Mouse (Mus musculus) kidney, embryonic 14.5 days (tissue): ENCODE data around the gene Zbtb49. TPM values are rescaled to one million over a fixed set of nuclear protein-coding genes. Genes with fewer than 3 reads are reported as not detected.

Experiments used
- ATAC-seq: fragments of 200-750 bp; cut with Nextera tagmentation; 2 replicates; pipeline ENCODE4 v1.8.0; 2017; ENCODE audit warnings: moderate number of reproducible peaks, mild to moderate bottlenecking, moderate TSS enrichment, moderate library complexity; ENCODE audit not compliant: low FRiP score, low TSS enrichment
- H3K27ac ChIP-seq: fragments of 300-500 bp; sonication (generic); 2 replicates; pipeline ENCODE4 v1.5.1; 2014; ENCODE audit warnings: low read depth, mild to moderate bottlenecking, low read length, moderate library complexity, mixed read lengths
- H3K27me3 ChIP-seq: fragments of 300-500 bp; sonication (generic); 2 replicates; pipeline ENCODE4 v1.6.1; 2014; ENCODE audit warnings: mild to moderate bottlenecking, low read length; ENCODE audit not compliant: control insufficient read depth, insufficient read depth
- H3K36me3 ChIP-seq: fragments of 300-500 bp; sonication (generic); 2 replicates; pipeline ENCODE4 v1.6.1; 2014; ENCODE audit warnings: low read length, mixed read lengths; ENCODE audit not compliant: control insufficient read depth, insufficient read depth
- H3K4me1 ChIP-seq: fragments of 300-500 bp; sonication (generic); 2 replicates; pipeline ENCODE4 v1.6.1; 2014; ENCODE audit warnings: low read length, mixed read lengths; ENCODE audit not compliant: control insufficient read depth, insufficient read depth
- H3K4me2 ChIP-seq: fragments of 300-500 bp; sonication (generic); replicated peaks from 2 replicates; pipeline ENCODE4 v1.6.1; 2014; ENCODE audit warnings: low read depth, mild to moderate bottlenecking, low read length
- H3K4me3 ChIP-seq: fragments of 300-500 bp; sonication (generic); 2 replicates; pipeline ENCODE4 v1.5.1; 2014; ENCODE audit warnings: mild to moderate bottlenecking, low read length
- H3K9ac ChIP-seq: fragments of 300-500 bp; sonication (generic); 2 replicates; pipeline ENCODE4 v1.6.1; 2014; ENCODE audit warnings: low read depth, mild to moderate bottlenecking, low read length, moderate library complexity
- H3K9me3 ChIP-seq: fragments of 300-500 bp; sonication (generic); 2 replicates; pipeline ENCODE4 v1.6.1; 2016; ENCODE audit warnings: low read length; ENCODE audit not compliant: control insufficient read depth
- WGBS: fragments of 180-500 bp; shearing (Covaris S2); extraction: QIAGEN DNeasy Blood & Tissue Kit; methylation state at CpG from one replicate; pipeline ENCODE4 v1.1.7; 2014; 5-methylcytosine and 5-hydroxymethylcytosine counted together
- polyA plus RNA-seq: library from polyadenylated mRNA; unstranded; fragments of >200 nt; fragmentation: Nextera tagmentation; extraction: Ambion mirVana; gene quantifications from 2 replicates; pipeline ENCODE4 v1.2.1, GENCODE M21; 2014

Zbtb49 gene
- polyA plus RNA-seq, 1 experiment from 2014 or later = 14.2 TPM

DNA sequence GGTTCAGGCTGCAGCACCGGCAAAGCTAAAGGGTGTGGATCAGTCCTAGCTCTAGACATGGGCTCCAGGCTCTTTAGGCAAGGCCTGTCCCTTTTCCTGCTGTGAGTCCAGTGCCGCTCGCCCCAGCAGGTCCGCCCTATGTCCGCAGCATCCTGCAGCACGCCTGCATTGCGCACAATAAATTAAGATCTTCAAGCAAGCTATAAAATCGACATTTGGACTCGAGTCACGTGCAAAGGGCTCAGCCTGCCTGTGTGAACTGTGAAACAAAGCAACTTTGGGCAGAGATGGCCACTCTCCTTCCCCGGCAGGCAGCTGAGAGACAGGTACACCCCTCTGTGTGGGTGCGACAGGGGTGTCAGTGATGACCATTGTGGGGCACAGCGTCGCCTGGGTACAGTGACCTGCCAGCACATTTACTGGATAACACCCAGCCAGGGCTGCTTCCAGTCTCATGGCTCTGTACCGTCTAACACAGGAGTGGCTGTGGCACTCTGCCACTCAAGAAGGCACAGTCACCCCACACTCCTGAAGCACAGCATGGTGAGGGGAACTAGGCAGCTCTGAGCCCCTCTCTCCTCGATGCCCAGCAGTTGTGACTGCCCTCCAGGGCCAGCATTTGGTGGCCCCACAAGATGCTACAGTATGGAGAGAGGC lies 45.9 kb downstream of the Zbtb49 start:
- Histone ChIP-seq H3K9ac (no peak overlapping the region), H3K4me2 (no peak overlapping the region), H3K27ac (no peak overlapping the region), H3K4me3 (no peak overlapping the region), H3K9me3 (0 out of 2 replicates have a peak, but pooled peaks cover 4% of the 10 kb centered on the region), H3K27me3 (no peaks in the 10 kb centered on the region), H3K36me3 (no peaks in the 10 kb centered on the region), H3K4me1 (no peaks in the 10 kb centered on the region)
- ATAC-seq = no peak
- 73% methylated on average over 16 of the region's 16 CpGs for whole genome bisulfite sequencing

DNA sequence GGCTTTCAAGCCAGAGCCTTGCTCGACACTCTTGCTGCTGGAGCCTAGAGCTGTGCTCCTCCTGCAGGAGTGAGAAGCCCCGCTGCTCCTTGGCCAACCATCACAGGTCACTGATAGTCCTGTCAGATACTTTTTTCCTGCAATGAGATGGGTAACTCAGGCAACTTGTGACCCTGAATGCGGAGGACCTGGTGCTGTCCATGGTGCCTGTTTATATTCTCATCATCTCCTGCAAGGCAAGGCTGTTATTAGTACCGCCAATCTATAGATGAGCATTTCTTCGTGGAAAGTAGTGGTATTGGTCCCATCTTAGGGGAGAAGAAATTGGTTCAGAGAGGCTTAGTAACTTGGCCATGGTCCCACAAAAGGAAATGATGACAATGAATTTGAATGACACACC lies 46.5 kb downstream of the Zbtb49 start:
- WGBS = 44% methylated on average over 5 of the region's 5 CpGs
- H3K27me3 ChIP-seq = no peaks in the 10 kb centered on the region
- H3K4me2 ChIP-seq = no peak overlapping the region
- no peak overlapping the region for H3K27ac ChIP-seq
- H3K4me1 ChIP-seq = no peaks in the 10 kb centered on the region
- no peak for ATAC-seq
- no peak overlapping the region for H3K9ac ChIP-seq
- H3K36me3 ChIP-seq = no peaks in the 10 kb centered on the region
- 0 out of 2 replicates have a peak, but pooled peaks cover 4% of the 10 kb centered on the region for H3K9me3 ChIP-seq
- no peak overlapping the region for H3K4me3 ChIP-seq

DNA sequence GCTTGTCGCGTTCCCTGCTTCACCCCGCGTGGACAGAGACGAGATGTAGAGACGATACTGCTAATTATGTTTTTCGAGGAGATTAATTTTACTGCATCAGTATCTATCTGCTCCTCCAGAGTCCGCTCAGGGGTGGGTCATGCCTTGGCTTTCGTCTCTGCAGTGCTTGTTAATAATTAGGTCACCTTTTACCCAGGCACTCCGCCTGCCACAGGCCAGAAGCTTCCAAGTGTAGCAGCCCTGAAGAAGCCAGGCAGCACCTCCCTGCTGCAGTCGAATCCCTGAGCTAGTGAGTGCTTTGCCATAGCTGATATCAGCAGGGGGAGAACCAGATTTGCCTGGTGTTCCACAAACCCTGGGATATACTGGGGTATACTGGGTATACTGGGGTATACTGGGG lies 51.8 kb downstream of the Zbtb49 start:
- Histone ChIP-seq H3K9ac (no peak overlapping the region), H3K36me3 (no peaks in the 10 kb centered on the region), H3K4me2 (no peak overlapping the region), H3K27ac (no peak overlapping the region), H3K9me3 (0 out of 2 replicates have a peak, but pooled peaks cover 4% of the 10 kb centered on the region), H3K4me1 (no peaks in the 10 kb centered on the region), H3K4me3 (no peak overlapping the region), H3K27me3 (no peaks in the 10 kb centered on the region)
- WGBS = 73% methylated on average over 11 of the region's 11 CpGs
- ATAC-seq = no peak

DNA sequence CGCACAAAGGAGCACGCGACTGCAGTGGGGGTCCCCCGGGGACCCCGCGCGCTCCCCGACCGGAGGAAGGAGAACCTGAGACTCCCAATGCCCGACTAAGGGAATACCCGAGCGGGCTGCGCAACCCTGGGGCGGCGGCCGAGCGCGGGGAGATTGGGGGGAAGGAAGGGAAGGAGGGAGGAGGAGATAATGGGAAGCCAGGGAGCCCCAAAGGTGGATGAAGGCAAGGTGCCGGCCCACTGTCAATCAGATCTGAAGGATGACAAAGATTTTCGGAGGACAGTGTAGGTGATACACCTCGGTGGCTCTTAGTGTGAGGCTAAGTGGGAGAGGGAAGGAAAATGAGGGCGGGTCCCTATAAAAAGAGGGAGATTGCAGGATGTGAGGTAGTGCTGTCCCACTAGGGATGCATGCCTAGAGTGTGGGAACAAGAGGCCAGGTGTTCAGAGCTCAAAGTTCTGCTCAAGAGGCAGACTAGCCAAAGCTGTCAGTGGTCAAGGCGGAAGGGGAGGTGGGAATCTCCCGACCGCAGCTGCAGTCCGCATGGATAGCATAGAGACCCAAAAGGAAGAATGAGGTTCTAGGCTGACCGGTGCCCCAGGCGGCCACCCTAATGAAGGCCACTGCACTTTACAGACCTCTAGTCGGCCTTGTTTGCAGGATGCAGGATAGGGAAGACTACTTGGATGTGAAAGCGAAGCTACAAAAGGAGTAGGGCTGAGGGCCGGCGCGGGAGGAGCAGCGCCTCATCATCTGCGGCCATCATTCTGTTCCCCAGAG lies 60.4 kb downstream of the Zbtb49 start, which contains the start of gene Nsg1:
TSS of gene Nsg1 (minus strand) at position 274 of the 780 bp plus-strand sequence.
- Histone ChIP-seq H3K36me3 (peaks cover 16% of the 10 kb centered on the region; the same call in 1 of the 2 replicates), H3K27ac (peak within 1 kb of the TSS; percentile 24; the same call in 1 of the 2 replicates), H3K27me3 (peaks cover 10% of the 10 kb centered on the region), H3K4me3 (peak within 1 kb of the TSS; percentile 81), H3K9ac (peak within 1 kb of the TSS; percentile 85), H3K9me3 (no peaks in the 10 kb centered on the region), H3K4me2 (peak within 1 kb of the TSS; percentile 94), H3K4me1 (peaks cover 8% of the 10 kb centered on the region; the same call in 1 of the 2 replicates)
- ATAC-seq = peak; percentile 40
- WGBS = 8% methylated on average over 35 of the region's 35 CpGs

DNA sequence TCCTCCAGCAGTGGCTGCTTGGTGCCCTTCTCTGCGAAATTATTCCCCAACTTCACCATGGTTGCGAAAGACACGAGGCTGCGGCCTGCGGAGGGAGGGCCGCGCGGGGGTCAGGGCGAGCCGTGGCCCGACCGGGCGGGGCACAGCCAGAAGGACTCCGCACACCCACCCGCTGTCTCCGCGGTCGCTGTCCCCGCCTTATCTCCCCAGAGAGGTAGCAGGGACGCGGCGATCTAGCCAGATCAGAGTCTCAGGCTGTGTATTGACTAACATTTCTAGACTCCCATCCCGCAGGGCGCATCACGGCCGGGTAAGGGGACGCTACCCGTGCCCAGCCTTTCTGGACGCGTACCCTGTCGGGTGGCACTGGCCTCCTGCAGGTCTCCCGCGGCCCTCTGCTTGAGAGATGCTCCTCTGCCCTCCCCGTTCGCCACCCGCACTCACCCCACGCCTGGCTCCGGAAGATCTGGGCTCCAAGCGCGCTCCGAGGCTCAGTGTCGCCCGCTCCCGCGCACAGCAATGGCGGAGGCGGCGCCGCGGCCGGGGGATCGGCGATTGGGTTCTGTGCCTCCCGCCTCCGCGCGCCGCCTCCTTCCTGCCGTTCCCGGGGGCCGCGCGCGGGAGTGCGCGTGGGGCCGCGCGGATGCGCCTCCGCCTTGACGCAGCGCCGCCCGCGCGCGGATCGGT lies 61.2 kb downstream of the Zbtb49 start:
- H3K27me3 ChIP-seq = peaks cover 10% of the 10 kb centered on the region
- H3K9me3 ChIP-seq = 0 out of 2 replicates have a peak, but pooled peaks cover 5% of the 10 kb centered on the region
- peaks cover 24% of the 10 kb centered on the region for H3K36me3 ChIP-seq
- peak overlapping the region; percentile 85 for H3K9ac ChIP-seq
- under 1% methylated on average over 74 of the region's 79 CpGs for WGBS
- H3K4me1 ChIP-seq = peaks cover 8% of the 10 kb centered on the region; the same call in 1 of the 2 replicates
- H3K4me2 ChIP-seq = peak overlapping the region; percentile 94
- peak overlapping the region; percentile 81 for H3K4me3 ChIP-seq
- H3K27ac ChIP-seq = peak overlapping the region; percentile 24; the same call in 1 of the 2 replicates
- peak; percentile 73 for ATAC-seq

DNA sequence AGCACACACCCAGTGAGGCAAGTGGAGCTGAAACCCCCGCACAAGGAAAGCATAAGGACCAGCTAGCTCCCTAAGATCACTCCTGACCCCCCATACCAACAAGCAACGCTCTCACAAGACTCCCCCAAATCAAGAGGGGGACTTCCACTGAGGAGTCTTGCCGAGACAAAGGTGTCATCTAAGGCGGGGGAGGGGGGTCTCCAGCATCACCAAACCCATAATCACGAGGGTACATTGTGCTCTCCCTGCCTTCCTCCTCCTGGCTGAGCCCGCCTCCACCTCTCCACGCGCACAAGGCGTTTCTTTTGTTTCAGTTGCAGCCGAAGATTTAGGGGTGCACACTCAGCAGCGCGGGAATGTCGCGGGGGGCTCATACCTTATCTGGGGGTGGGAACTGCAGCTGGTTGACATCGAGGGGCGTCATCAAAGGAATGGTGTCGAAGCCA lies 61.7 kb downstream of the Zbtb49 start:
- H3K9ac ChIP-seq = peak overlapping the region; percentile 85
- peak; percentile 8; the same call in 1 of the 2 replicates for ATAC-seq
- H3K36me3 ChIP-seq = peaks cover 29% of the 10 kb centered on the region
- peaks cover 8% of the 10 kb centered on the region; the same call in 1 of the 2 replicates for H3K4me1 ChIP-seq
- WGBS = 4% methylated on average over 17 of the region's 17 CpGs
- H3K4me3 ChIP-seq = peak overlapping the region; percentile 81
- H3K27ac ChIP-seq = no peak overlapping the region
- 0 out of 2 replicates have a peak, but pooled peaks cover 5% of the 10 kb centered on the region for H3K9me3 ChIP-seq
- H3K4me2 ChIP-seq = peak overlapping the region; percentile 94
- peaks cover 10% of the 10 kb centered on the region for H3K27me3 ChIP-seq

DNA sequence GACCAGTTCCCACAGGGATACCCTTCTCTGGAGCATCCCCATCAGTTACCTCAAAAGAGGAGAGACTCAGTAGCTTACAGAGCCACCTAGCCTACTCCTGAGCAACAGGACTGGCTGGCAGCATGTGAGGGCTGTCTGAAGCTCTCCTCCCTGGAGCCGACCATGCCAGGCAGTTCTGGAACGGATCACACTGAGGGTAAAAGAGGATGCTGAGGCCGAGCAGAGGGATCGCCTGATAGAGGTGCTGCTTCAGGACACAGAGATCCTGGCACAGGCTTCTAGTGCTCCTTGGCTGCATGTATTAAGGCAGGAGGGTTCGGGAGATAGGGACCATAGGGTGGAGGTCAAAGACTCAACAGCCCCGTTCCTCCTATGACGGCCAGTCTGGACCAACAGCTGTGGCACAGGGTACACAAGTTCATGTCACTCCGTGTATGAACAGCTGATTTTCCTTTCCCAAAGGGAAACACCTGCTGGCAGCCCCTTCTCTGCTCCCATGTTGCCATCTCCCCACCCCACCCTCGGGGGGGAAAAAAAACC lies 62.7 kb downstream of the Zbtb49 start:
- H3K4me3 ChIP-seq = peak overlapping the region; percentile 81; the same call in 1 of the 2 replicates
- H3K9me3 ChIP-seq = 0 out of 2 replicates have a peak, but pooled peaks cover 5% of the 10 kb centered on the region
- WGBS = 78% methylated on average over 9 of the region's 9 CpGs
- peaks cover 10% of the 10 kb centered on the region for H3K27me3 ChIP-seq
- H3K4me2 ChIP-seq = 0 out of 2 replicates have a peak overlapping the region, but pooled peaks have one; percentile 94
- no peak overlapping the region for H3K27ac ChIP-seq
- H3K4me1 ChIP-seq = peaks cover 8% of the 10 kb centered on the region; the same call in 1 of the 2 replicates
- no peak for ATAC-seq
- 0 out of 2 replicates have a peak overlapping the region, but pooled peaks have one; percentile 85 for H3K9ac ChIP-seq
- peaks cover 35% of the 10 kb centered on the region for H3K36me3 ChIP-seq

DNA sequence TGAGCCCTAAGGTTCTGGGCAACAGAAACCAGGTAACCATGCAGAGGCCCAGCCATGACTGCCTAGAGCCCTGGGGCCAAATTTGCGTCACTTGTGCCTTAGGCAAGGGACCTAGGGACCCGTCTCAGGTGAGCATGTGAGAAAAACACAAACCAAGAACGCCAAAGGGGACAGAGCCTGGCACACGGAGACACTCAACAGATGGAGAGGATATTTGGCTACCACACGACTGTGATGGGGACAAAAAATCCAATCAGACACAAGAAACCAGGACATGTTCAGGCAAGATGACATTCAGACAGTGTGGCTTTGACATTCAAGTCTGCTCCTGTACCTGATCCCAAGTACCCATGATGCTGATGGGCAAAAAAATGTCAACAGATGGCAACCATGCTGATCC lies 66.6 kb downstream of the Zbtb49 start:
- no peak overlapping the region for H3K4me3 ChIP-seq
- no peak overlapping the region for H3K27ac ChIP-seq
- no peaks in the 10 kb centered on the region for H3K27me3 ChIP-seq
- no peak overlapping the region for H3K4me2 ChIP-seq
- 0 out of 2 replicates have a peak, but pooled peaks cover 8% of the 10 kb centered on the region for H3K4me1 ChIP-seq
- 91% methylated on average over 5 of the region's 5 CpGs for whole genome bisulfite sequencing
- 0 out of 2 replicates have a peak, but pooled peaks cover 5% of the 10 kb centered on the region for H3K9me3 ChIP-seq
- H3K9ac ChIP-seq = no peak overlapping the region
- H3K36me3 ChIP-seq = peaks cover 65% of the 10 kb centered on the region
- ATAC-seq = no peak
